ENCODE assay signal across 23 mouse cellular contexts in genomic region chr7:4976832-4977231, GRCm38 (mm10). TPM values are rescaled to one million over a fixed set of nuclear protein-coding genes. Genes with fewer than 3 reads are reported as not detected.
DNase-seq lines count a peak whose midpoint lies in the region; ATAC-seq and TF ChIP-seq lines count a peak whose summit lies in the region.
"Had no signal": no experiment of that assay in that cellular context is flagged by ENCODE, and none has a peak within 500 bp of the region (broad histone marks: within the 10 kb centered on the region; RNA-seq: fewer than 3 reads in every experiment).

No protein-coding gene starts in this region.

- no peak overlapping the region for H3K4me3 ChIP-seq in gastrocnemius, adult 2 months
- no peak overlapping the region for H3K4me3 ChIP-seq in liver, postnatal 0 days (ENCODE audit: low read depth, low read length)
- no peak overlapping the region for H3K4me3 ChIP-seq in liver, embryonic 12.5 days
- no peak overlapping the region for H3K4me3 ChIP-seq in bone marrow, adult 2 months (replicated peaks; ENCODE audit: control insufficient read depth, low read depth, low read length)
- H3K4me3 ChIP-seq: embryonic facial prominence, embryonic 13.5 days; heart, embryonic 15.5 days; hindbrain, embryonic 12.5 days; neural tube, embryonic 13.5 days; stomach, embryonic 15.5 days had no signal

- H3K4me2 ChIP-seq in liver, postnatal 0 days (ENCODE audit: low read depth, low read length): no peak overlapping the region
- no peak overlapping the region for H3K4me2 ChIP-seq in liver, embryonic 12.5 days
- H3K4me2 ChIP-seq: embryonic facial prominence, embryonic 13.5 days; heart, embryonic 15.5 days; hindbrain, embryonic 12.5 days; neural tube, embryonic 13.5 days; stomach, embryonic 15.5 days had no signal

- TF ChIP-seq CTCF in gastrocnemius, adult 2 months (IDR thresholded peaks at IDR 0.05): peak; percentile 35; the same call in 1 of the 2 replicates
- peak; percentile 29 for TF ChIP-seq CTCF in liver, postnatal 0 days (IDR thresholded peaks at IDR 0.05; ENCODE audit: low read depth)
- peak; percentile 15; the same call in 1 of the 2 replicates for TF ChIP-seq CTCF in bone marrow, adult 2 months (IDR thresholded peaks at IDR 0.05; ENCODE audit: control insufficient read depth, insufficient read depth, low read length)

- WGBS in liver, postnatal 0 days (ENCODE audit: insufficient replicate concordance): 83% methylated on average over 7 of the region's 7 CpGs
- WGBS in liver, embryonic 12.5 days (ENCODE audit: insufficient replicate concordance): 77% methylated on average over 7 of the region's 7 CpGs
- WGBS in bone marrow, adult 2 months: 88% methylated on average over 7 of the region's 7 CpGs

- H3K4me1 ChIP-seq in liver, postnatal 0 days (ENCODE audit: insufficient read depth): no peaks in the 10 kb centered on the region
- no peaks in the 10 kb centered on the region for H3K4me1 ChIP-seq in liver, embryonic 12.5 days
- H3K4me1 ChIP-seq in bone marrow, adult 2 months (ENCODE audit: control insufficient read depth, insufficient read depth, low read length): no peaks in the 10 kb centered on the region
- H3K4me1 ChIP-seq: embryonic facial prominence, embryonic 13.5 days; hindbrain, embryonic 12.5 days; neural tube, embryonic 13.5 days; stomach, embryonic 15.5 days had no signal

- ATAC-seq in liver, postnatal 0 days: no peak
- no peak for ATAC-seq in liver, embryonic 12.5 days
- ATAC-seq: midbrain, embryonic 16.5 days; Patski had no signal

- DNase-seq in gastrocnemius, adult 2 months: no peak
- no peak for DNase-seq in gastrocnemius, postnatal 36 days
- no peak for DNase-seq in liver, postnatal 0 days
- DNase-seq in B cell, adult 2 months: peak; percentile 29 to 32
- DNase-seq in retina, postnatal 1 day: no peak
- DNase-seq in cerebellum, adult 18-20 months: no peak
- DNase-seq: cerebellum, adult 11 months; kidney, adult 11 months; left cerebral cortex, postnatal 4 days; thymus, postnatal 25 days had no signal

- no peak overlapping the region for H3K9ac ChIP-seq in liver, postnatal 0 days (replicated peaks)
- no peak overlapping the region for H3K9ac ChIP-seq in liver, embryonic 12.5 days
- H3K9ac ChIP-seq: embryonic facial prominence, embryonic 13.5 days; heart, embryonic 15.5 days; hindbrain, embryonic 12.5 days; neural tube, embryonic 13.5 days; stomach, embryonic 15.5 days had no signal

- H3K36me3 ChIP-seq in liver, postnatal 0 days (replicated peaks; ENCODE audit: insufficient read depth, low read length): no peaks in the 10 kb centered on the region
- H3K36me3 ChIP-seq in liver, embryonic 12.5 days: no peaks in the 10 kb centered on the region
- H3K36me3 ChIP-seq: embryonic facial prominence, embryonic 13.5 days; heart, embryonic 15.5 days; hindbrain, embryonic 12.5 days; neural tube, embryonic 13.5 days; stomach, embryonic 15.5 days had no signal

- H3K9me3 ChIP-seq in liver, postnatal 0 days (ENCODE audit: low read length): no peaks in the 10 kb centered on the region
- peaks cover 4% of the 10 kb centered on the region; the same call in 1 of the 2 replicates for H3K9me3 ChIP-seq in liver, embryonic 12.5 days (replicated peaks)
- H3K9me3 ChIP-seq: heart, embryonic 15.5 days; hindbrain, embryonic 12.5 days; stomach, embryonic 15.5 days had no signal

- no peaks in the 10 kb centered on the region for H3K27me3 ChIP-seq in liver, postnatal 0 days (ENCODE audit: insufficient read depth, low read length)
- H3K27me3 ChIP-seq in liver, embryonic 12.5 days (replicated peaks): peaks cover 10% of the 10 kb centered on the region
- H3K27me3 ChIP-seq: embryonic facial prominence, embryonic 13.5 days; heart, embryonic 15.5 days; hindbrain, embryonic 12.5 days; neural tube, embryonic 13.5 days; Patski; stomach, embryonic 15.5 days had no signal

- intact Hi-C loops in gastrocnemius, adult 2 months (cut with DNase I): no loop called here
- intact Hi-C loops in gastrocnemius, postnatal 36 days (cut with DNase I): no loop called here

- no peak for TF ChIP-seq POLR2A in bone marrow, adult 2 months (IDR thresholded peaks at IDR 0.05; ENCODE audit: borderline replicate concordance, control insufficient read depth, low read depth, low read length)

- no peak for TF ChIP-seq EP300 in liver, postnatal 0 days (IDR thresholded peaks at IDR 0.05; ENCODE audit: low read depth)

- H3K27ac ChIP-seq in gastrocnemius, adult 2 months: peak overlapping the region; percentile 73; the same call in 1 of the 2 replicates
- no peak overlapping the region for H3K27ac ChIP-seq in liver, postnatal 0 days (ENCODE audit: low read depth)
- H3K27ac ChIP-seq in liver, embryonic 12.5 days: no peak overlapping the region
- no peak overlapping the region for H3K27ac ChIP-seq in bone marrow, adult 2 months (ENCODE audit: control insufficient read depth, insufficient read depth, low read depth, low read length, poor library complexity)
- H3K27ac ChIP-seq: embryonic facial prominence, embryonic 13.5 days; heart, embryonic 15.5 days; hindbrain, embryonic 12.5 days; neural tube, embryonic 13.5 days; stomach, embryonic 15.5 days had no signal

RNA-seq across cellular contexts. Expression of gene Sbk3, which starts 5.9 kb away (rescaled TPM):
- 1 to 10 TPM in 1 of 2 experiments, under 1 TPM in 1; 0.46 to 5.2 TPM for total RNA-seq in gastrocnemius, adult 2 months (2021)
- total RNA-seq in gastrocnemius, postnatal 36 days (2021): 1 to 10 TPM; 1.6 to 1.7 TPM
- polyA plus RNA-seq in liver, postnatal 0 days (2015; fragmentation: Nextera tagmentation; extraction: Ambion mirVana): not detected in 2 replicates
- not detected in 2 replicates for polyA plus RNA-seq in liver, embryonic 12.5 days (2016; fragmentation: Nextera tagmentation; extraction: Ambion mirVana)
- polyA plus RNA-seq in bone marrow, adult 2 months (2011; ENCODE audit: insufficient read depth, insufficient read length, low replicate concordance, missing spikeins): not detected in 2 replicates
- total RNA-seq: common myeloid progenitor, adult 5-6 weeks; megakaryocyte, adult 5-6 weeks had no signal
- polyA plus RNA-seq: embryonic facial prominence, embryonic 13.5 days; large intestine, adult 2 months; liver, embryonic 16.5 days; stomach, embryonic 15.5 days had no signal

RNA-seq across cellular contexts. Expression of gene Sbk2, which starts 12.6 kb away (rescaled TPM):
- 10 to 100 TPM; 36.7 to 77.0 TPM for total RNA-seq in gastrocnemius, adult 2 months (2021)
- total RNA-seq in gastrocnemius, postnatal 36 days (2021): 10 to 100 TPM; 30.5 to 35.8 TPM
- polyA plus RNA-seq in liver, postnatal 0 days (2015; fragmentation: Nextera tagmentation; extraction: Ambion mirVana): 0.09 TPM in 1 of 2 replicates, not detected in the other
- polyA plus RNA-seq in liver, embryonic 12.5 days (2016; fragmentation: Nextera tagmentation; extraction: Ambion mirVana): not detected in 2 replicates
- not detected in 2 replicates for polyA plus RNA-seq in bone marrow, adult 2 months (2011; ENCODE audit: insufficient read depth, insufficient read length, low replicate concordance, missing spikeins)
- total RNA-seq: common myeloid progenitor, adult 5-6 weeks; left cerebral cortex, postnatal 4 days; megakaryocyte, adult 5-6 weeks had no signal
- polyA plus RNA-seq: embryonic facial prominence, embryonic 13.5 days; hindbrain, embryonic 12.5 days; liver, embryonic 16.5 days; neural tube, embryonic 13.5 days had no signal

RNA-seq across cellular contexts. Expression of gene Zfp579, which starts 19.1 kb away (rescaled TPM):
- 1 to 10 TPM; 8.8 to 9.5 TPM for total RNA-seq in gastrocnemius, adult 2 months (2021)
- 1 to 10 TPM; 7.8 to 9.5 TPM for total RNA-seq in gastrocnemius, postnatal 36 days (2021)
- 3.2 and 4.0 TPM in 2 replicates for polyA plus RNA-seq in liver, postnatal 0 days (2015; fragmentation: Nextera tagmentation; extraction: Ambion mirVana)
- 6.4 and 6.9 TPM in 2 replicates for polyA plus RNA-seq in liver, embryonic 12.5 days (2016; fragmentation: Nextera tagmentation; extraction: Ambion mirVana)
- polyA plus RNA-seq in bone marrow, adult 2 months (2011; ENCODE audit: insufficient read depth, insufficient read length, low replicate concordance, missing spikeins): 13.5 and 44.8 TPM in 2 replicates

RNA-seq across cellular contexts. Expression of gene Zfp524, which starts 37.4 kb away (rescaled TPM):
- 10 to 100 TPM in 1 of 2 experiments, 1 to 10 TPM in 1; 6.5 to 10.4 TPM for total RNA-seq in gastrocnemius, adult 2 months (2021)
- 1 to 10 TPM; 6.9 TPM for total RNA-seq in gastrocnemius, postnatal 36 days (2021)
- polyA plus RNA-seq in liver, postnatal 0 days (2015; fragmentation: Nextera tagmentation; extraction: Ambion mirVana): 9.1 and 10.4 TPM in 2 replicates
- 11.5 and 11.7 TPM in 2 replicates for polyA plus RNA-seq in liver, embryonic 12.5 days (2016; fragmentation: Nextera tagmentation; extraction: Ambion mirVana)
- 12.6 and 15.8 TPM in 2 replicates for polyA plus RNA-seq in bone marrow, adult 2 months (2011; ENCODE audit: insufficient read depth, insufficient read length, low replicate concordance, missing spikeins)

RNA-seq across cellular contexts. Expression of gene Fiz1, which starts 37.7 kb away (rescaled TPM):
- total RNA-seq in gastrocnemius, adult 2 months (2021): 10 to 100 TPM; 23.2 to 23.3 TPM
- 10 to 100 TPM; 20.7 to 22.7 TPM for total RNA-seq in gastrocnemius, postnatal 36 days (2021)
- 9.6 and 10.1 TPM in 2 replicates for polyA plus RNA-seq in liver, postnatal 0 days (2015; fragmentation: Nextera tagmentation; extraction: Ambion mirVana)
- polyA plus RNA-seq in liver, embryonic 12.5 days (2016; fragmentation: Nextera tagmentation; extraction: Ambion mirVana): 29.4 TPM in 2 replicates
- polyA plus RNA-seq in bone marrow, adult 2 months (2011; ENCODE audit: insufficient read depth, insufficient read length, low replicate concordance, missing spikeins): 10.9 and 18.9 TPM in 2 replicates

Comparison
In these comparisons a context has a peak if more than half of its experiments do, and no peak if none do; other contexts are left out.
1. DNase-seq: peak in B cell, adult 2 months (2 of 2); none in gastrocnemius, adult 2 months (single experiment), gastrocnemius, postnatal 36 days (0 of 2), liver, postnatal 0 days (single experiment), retina, postnatal 1 day (single experiment) and cerebellum, adult 18-20 months (0 of 2).
2. Peak in every context shown above with its lines, with median percentiles within 50 percentile points of each other: CTCF ChIP-seq.